Mouse (Mus musculus): ENCODE results near the gene Bloc1s5. TPM values are rescaled to one million over a fixed set of nuclear protein-coding genes. Genes with fewer than 3 reads are reported as not detected.

Bloc1s5 gene
- 1 to 10 TPM; 6.0 to 9.1 TPM for total RNA-seq (2021)
- long read RNA-seq, experiment 1, full-length matches to known transcripts, result 15 of 20 reads
- long read RNA-seq, experiment 1, partial matches to known transcripts, result 0 of 20 reads
- long read RNA-seq, experiment 1, other reads (novel, unspliced or antisense), result 5 of 20 reads
- long read RNA-seq, experiment 2, full-length matches to known transcripts, result 10 of 14 reads
- long read RNA-seq, experiment 2, partial matches to known transcripts, result 2 of 14 reads
- long read RNA-seq, experiment 2, other reads (novel, unspliced or antisense), result 2 of 14 reads

DNA sequence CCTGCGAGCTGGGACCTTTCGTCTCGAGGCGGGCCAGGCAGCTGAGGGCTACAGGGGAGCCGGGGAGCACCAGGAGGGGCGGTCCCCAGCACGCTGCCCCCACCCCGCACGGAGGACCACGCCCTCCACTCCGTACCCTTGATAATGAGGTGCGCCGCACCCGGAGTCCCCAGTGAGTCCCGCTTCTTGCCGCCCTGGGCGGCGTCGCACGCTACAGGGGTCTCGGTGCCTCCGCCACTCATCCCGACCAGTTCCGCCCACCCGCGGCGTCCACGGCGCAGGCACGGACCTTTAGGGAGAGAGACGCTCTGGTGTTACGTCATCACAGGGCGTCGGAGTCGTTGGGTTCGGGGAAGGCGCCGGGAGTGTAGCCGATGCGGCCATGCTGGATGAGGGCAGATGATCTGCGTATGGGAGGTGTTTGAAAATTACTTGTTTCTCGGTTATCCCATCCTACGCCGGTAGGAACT, at the start of gene Bloc1s5:
Bloc1s5 (minus strand) TSS at position 310 of the 470 bp plus-strand sequence.
- peak; percentile 93 to 97 for DNase-seq (ENCODE audit: low spot score in 2 of 2)

DNA sequence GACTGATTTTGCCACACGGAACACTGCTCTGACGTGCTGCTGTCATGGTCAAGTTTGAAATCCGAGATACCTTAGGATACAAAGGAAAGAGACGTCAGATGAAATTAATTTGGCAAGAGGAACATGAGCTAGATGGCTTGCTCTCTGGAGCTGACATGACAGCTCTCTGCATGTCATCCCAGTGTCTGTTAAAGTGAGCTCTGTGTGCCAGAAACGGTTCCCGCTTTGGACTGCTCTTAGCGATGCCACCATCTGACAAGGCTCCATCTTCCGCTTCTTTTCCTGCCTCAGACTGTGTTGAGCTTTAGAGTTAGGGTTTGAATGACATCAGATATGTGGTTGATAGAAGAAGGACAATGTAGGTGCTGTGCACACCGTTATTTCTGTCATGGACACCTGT, 37.4 kb upstream of the Bloc1s5 start:
- DNase-seq (ENCODE audit: low spot score in 2 of 2), result peak in 1 of 2 experiments; percentile 9

DNA sequence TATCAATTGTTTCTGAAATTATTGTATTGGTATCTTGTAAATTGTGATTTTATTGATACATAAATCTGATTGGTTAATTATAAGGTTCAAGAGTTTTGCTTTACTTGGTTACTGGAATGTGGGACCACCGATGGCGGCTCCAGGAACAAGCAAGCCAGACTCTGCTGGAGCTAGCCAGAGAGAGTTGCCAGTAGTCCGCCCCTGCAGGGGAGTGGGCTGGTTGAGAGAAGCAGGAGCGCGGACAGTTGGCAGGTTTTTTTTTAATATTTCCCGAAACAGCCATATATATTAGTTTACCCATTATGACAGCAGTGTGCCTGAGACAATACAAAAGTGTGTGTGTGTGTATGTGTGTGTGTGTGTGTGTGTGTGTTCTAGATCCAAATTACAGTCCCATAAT, 36.5 kb upstream of the Bloc1s5 start:
- DNase-seq (ENCODE audit: low spot score in 2 of 2), result peak in 1 of 2 experiments; percentile 18

DNA sequence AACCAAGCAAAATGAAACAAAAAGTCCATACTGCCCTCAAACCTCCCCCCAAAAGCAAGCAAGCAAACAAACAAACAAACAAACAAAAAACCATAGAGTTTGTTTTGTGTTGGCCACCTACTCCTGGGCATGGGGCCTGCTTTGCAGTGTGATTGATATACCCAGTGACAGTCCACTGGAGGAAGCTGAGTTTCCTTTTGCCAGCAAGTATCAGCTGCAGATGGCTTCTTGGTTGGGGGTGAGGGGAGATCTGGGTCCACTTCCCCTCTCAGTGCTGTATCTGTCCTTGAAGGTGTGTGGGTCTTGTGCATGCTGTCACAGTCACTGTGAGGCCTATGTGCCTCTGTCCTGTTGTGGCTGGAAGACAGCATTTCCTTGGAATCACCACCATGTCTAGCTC, 35.1 kb upstream of the Bloc1s5 start:
- DNase-seq (ENCODE audit: low spot score in 2 of 2), result no peak

DNA sequence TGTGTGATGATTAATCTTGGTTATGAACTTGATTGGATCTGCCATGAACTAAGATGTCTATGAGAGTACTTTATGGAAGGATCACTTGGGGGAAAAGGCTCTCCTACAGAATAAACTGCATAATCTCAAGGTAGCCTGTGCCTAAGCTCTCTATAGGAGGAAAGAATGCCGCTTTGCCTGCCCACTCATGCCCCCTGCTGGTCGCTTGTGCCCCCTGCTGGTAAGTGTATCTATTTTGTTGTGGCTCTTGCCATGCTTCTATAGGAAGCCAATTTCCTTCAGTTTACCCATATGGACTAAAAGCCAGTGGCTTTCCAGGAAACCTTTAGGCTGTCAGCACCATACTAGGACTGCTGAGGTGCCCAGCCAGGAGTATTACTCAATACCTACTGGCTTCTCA, 33.6 kb upstream of the Bloc1s5 start:
- DNase-seq (ENCODE audit: low spot score in 2 of 2), result no peak

DNA sequence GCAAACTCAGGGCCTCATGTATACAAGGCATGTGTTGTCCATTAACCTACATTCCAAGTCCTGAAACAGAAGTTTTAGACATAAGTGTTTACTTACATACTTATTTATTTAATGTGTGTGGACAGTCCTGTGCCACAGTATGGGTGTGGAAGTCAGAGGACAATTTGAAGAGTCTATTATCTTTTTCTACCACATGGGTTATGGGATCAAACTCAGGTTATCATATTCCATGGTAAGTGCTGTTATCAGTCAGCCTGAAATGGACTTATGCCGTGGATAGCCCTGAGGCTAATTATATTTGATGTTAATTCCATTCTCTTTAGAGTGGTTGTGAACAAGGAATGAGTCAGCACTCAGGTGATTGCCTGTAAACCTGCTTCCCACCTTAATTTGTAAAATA, 29.8 kb upstream of the Bloc1s5 start:
- no peak for DNase-seq (ENCODE audit: low spot score in 2 of 2)

DNA sequence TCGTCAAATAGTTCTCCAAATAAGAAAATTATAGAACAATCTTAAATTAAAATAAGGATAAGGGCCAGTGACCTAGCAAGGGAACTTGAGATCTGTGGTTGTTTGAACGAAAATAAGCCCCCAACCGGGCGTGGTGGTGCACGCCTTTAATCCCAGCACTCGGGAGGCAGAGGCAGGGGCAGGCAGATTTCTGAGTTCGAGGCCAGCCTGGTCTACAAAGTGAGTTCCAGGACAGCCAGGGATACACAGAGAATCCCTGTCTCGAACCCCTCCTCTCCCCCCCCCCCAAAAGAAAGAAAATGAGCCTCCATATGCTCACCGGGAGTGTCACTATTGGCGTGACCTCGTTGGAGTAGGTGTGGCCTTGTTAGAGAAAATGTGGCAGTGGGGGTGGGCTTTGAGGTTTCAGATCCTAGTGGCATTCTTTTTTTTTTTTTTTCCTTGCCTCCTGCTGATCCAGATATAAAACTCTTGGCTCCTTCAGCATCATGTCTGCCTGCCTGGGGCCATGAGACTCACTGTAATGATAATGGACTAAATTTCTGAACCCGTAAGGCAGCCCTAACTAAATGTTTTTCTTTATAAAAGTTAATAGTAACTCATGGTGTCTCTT, 24.7 kb upstream of the Bloc1s5 start:
- DNase-seq (ENCODE audit: low spot score in 2 of 2), result no peak

DNA sequence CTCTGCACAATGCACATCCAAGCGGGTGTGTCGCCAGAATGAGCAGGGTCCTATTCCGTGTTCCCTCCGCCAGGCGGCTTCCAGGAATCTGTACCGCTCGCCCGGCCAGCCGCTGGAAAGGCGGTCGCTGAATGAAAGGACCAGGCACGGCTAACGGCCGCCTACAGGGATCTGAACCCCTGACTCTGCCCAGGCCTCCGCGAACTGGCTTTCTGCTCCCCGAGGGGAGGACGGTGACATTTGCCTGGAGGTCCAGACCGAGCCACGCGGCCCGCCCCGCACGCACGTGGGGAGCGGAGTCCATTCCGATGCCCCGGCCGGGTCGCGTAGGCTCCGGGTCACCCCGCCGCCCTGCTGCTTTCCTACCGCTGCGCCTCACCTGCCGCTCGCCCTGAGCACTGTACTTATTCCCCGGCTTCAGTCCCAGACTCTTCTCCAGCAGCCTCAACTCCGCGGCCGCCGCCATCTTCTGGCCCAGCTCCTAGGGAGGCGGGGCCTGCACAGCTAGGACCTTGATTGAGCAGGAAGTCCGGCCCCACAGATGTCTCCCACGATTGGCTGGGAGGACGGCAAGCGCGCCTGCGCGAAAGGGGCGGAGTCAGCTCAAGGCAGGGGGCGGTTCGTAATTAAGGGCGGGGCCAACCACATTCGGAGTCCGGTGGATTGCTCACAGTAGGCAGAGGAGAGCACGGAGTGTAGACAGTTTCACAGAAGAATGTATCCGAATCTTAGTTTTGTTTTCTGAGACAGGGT, 23.8 kb upstream of the Bloc1s5 start, which contains the start of gene Eef1e1:
Eef1e1 (minus strand) TSS at position 531 of the 753 bp plus-strand sequence.
- DNase-seq (ENCODE audit: low spot score in 2 of 2), result peak; percentile 88 to 95

DNA sequence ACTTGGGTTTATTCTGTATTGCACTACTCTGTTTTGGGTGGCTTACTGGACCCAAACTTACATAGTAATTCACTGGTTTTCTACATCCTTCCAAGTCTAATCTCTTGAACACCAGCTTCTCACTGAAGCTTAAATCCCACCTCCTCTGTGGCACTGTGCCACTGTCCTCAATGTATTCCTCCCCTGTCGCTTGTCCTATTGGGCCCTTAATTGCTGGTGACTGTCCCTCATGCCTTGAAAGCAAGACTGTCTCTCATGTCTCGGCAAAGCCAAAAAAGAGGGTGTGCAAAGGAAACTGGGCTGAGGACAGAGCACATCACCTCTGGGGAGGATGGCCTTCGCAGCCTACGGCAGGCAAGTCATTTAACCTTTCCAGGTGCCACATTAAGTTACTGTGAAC, 23.0 kb upstream of the Bloc1s5 start:
- DNase-seq (ENCODE audit: low spot score in 2 of 2), result no peak

DNA sequence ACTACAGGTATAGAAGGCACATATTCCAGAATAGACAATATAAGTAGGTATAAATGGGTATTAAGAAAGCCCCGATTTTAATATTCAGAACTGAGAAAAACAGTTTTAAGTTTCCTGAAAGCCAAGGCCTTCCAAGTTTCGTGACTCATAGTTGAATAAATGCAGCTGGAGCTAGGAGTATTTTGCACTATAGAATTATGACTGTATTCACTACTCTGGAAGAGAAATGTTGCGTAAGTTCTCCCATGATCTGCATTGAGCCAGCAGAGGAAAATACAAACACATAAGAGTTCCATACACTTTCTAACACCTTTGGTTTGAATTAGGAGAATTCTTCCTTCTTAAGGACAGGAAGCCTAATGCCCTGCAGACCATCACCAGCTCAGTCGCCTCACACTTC, 15.4 kb upstream of the Bloc1s5 start:
- no peak for DNase-seq (ENCODE audit: low spot score in 2 of 2)

DNA sequence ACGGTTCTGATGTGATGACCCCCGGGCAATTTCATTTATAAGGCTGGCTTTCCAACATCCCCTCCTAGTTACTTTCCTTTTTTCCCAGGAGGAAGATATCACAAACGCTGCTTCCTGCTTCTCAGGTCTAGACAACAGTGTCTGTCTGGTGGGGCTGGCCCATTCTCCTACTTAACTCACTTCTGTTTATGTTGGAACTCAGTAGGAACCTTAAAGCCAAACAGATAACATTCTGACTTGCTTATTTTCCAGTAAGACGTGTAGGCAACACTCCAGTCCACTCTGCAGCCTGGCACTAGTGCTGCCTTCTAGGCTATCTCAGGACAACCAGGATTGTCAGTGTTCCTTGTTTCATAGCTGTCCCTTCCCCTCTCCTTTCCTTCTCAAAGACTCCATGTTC, 14.2 kb upstream of the Bloc1s5 start:
- no peak for DNase-seq (ENCODE audit: low spot score in 2 of 2)

DNA sequence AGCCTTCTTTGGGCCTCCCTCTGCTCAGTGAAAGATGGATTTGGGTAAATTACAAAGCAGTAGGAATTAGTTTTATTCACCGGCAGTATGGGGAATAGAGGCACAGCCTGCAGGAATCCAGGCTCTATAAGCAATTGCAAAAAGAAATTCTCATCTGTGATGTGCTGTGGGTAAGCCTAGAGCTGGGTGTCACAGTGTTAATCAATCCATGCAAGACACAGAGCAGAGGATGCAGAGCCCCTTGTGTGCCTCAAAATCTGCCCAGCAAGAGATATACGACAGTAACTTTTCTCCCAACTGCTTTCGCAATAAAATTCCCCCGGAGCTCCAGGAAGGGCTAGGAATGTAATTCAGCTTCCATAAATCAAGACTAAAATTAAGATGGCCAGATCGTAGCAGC, 6.5 kb upstream of the Bloc1s5 start:
- DNase-seq (ENCODE audit: low spot score in 2 of 2), result no peak

DNA sequence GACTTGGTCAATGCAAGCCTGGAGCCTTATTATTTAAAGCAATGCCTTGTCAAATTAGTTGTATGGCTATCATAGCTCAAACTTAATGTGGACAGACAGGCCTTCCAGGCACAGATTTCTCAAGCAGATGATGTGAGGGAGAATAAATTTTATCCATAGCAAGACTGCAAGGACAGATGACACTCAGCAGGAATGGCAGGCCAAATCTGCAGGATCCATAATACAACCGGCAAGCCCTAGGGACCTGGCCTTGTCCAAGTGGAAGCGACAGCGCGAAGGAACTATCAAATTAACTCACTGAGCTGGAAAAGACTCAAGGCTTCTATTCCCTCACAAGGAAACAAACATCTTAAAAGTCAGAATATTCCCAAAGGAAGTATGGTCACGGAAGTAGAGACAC, 6.1 kb upstream of the Bloc1s5 start:
- no peak for DNase-seq (ENCODE audit: low spot score in 2 of 2)

DNA sequence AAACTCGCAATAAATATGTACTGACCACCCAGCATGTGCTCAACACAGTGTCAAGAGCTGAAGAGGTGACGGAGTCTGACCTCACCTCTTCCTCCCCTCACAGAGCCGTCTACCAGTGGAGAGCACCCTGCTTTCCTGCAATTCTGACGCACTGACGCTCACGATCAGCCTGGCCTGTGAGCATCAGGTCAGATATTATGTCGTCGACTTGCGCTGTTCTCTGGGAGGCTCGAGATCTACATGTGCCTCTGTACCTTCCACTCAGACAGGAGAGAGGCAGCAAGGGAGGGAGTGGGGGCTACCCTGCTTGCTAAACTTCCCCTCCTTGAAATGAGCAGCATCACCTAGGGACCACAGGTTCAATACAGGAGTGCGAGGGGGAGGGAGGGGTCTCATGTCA, 3.8 kb upstream of the Bloc1s5 start:
- DNase-seq (ENCODE audit: low spot score in 2 of 2), result no peak

DNA sequence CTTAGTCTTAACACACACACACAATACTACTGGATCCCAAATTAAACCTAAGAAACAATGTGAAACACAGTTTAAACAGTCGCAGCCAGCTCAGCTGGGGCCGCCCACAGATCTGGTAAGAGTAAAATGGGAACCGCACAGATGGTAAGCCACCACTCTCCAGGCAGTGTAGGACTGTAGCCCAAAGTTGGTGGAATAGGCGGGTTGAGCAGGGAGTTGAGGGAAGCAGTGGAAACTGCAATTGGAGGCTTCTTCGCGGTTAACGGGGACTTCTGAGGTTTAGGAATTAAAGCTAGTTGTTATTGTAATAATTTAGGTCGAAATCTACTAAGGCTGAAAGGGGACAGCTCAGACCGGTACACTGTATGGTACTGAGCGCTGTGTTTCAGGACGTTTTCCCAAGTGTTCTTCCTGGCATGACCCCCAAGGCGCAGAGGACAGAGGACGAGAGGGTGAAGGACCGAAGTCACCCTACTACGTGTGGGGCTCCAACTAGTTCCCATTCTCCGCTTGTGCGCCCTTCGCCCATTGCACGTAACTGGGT, 581 bp downstream of the Bloc1s5 start:
- peak; percentile 56 to 84 for DNase-seq (ENCODE audit: low spot score in 2 of 2)

DNA sequence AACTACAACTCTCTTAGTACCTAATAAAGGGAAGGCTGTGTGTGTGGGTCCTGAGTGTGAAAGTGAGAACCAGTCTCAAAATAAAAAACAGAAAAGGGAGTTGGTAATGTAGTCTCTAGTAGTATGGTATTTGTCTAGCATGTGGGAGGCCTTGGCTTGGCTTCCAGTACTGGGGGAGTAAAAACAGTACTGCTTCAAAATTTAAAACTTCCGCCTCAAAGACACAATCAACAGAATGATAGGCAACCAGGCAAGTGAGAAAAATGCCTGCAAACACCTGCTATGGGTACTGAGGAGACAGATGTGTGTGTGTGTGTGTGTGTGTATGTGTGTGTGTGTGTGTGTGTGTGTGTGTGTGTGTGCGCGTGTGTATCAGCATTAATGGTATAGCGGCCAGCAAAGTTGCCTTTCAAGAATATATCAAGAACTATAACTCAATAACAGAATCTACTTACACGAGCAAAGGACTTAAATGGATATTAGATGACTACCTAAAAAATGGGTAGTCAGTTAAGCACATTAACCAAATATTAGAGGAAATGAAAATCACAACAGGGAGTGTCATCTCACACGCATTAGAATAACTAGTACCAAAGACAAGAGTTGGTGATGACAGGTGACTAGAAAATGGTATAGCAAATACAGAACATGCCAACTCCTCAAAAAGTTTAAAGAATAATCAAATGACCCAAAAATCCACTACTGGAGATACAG, 1.5 kb downstream of the Bloc1s5 start:
- peak in 1 of 2 experiments; percentile 49 for DNase-seq (ENCODE audit: low spot score in 2 of 2)

DNA sequence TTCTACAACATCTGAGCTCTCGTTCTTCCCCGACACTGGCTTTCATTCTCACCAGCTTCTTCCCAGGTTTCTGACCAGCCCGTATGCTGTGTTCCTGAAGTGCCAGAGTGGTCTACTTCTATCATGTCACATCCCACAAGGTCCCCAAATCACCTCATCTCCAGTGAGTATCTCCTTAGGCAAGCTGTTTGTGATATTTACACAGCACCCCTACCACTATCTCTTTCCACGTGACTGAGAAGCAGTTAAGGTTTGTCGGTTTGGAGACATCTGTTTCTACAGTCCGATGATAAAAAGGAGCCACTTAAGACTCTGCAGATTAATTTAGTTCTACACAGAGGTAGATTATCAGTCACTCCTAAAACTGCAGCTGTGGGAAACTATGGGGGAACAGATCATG, 2.4 kb downstream of the Bloc1s5 start:
- DNase-seq (ENCODE audit: low spot score in 2 of 2), result no peak

DNA sequence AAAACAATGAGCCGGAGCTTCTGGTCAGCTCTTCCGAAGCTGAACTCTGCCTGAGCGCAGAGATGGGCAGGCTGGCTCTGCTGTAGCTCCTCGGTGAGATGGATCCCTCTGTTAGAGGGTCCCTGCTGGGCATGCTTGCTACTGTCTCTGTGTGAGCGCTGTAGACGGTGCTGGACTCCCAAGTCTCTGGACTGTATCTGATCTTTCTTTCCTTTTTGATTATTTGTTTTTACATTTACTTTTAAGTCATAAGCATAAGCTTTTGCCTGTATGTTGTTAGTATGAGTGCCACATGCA, 8.7 kb downstream of the Bloc1s5 start:
- DNase-seq (ENCODE audit: low spot score in 2 of 2), result no peak

DNA sequence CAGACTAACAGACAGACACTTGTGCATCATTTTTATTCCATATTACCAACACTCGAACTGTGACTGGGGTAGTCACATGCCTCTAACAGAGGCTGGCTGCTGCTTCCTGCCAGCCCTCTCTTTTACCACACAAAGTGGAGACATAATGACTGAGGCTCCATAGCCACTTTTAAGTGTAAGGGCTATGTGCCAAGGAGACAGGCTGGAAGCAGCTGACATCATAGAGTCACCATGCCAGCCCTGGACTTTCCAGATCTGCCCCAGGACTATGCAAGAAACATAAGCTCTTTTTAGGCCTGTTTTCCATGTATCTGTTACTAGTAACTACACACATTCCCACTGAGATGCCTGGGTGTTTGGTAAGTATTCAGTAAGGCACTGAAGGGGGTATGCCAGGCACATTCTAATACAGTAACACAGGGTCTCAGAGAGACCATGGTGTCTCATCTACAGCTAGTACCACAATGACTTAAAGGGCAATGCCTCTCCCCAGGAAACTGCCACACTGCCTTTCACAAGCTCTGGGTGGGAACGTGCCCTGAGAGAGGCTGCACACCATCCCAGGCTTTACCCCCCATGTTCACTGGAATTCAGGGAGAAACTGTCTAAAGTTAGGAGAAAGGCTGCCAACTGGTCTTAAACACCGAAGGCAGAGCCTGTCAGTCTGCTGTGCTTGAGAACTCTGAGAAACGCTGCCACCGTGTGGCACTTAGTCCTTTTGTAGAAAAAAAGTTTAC, 9.2 kb downstream of the Bloc1s5 start:
- DNase-seq (ENCODE audit: low spot score in 2 of 2), result peak in 1 of 2 experiments; percentile 17

DNA sequence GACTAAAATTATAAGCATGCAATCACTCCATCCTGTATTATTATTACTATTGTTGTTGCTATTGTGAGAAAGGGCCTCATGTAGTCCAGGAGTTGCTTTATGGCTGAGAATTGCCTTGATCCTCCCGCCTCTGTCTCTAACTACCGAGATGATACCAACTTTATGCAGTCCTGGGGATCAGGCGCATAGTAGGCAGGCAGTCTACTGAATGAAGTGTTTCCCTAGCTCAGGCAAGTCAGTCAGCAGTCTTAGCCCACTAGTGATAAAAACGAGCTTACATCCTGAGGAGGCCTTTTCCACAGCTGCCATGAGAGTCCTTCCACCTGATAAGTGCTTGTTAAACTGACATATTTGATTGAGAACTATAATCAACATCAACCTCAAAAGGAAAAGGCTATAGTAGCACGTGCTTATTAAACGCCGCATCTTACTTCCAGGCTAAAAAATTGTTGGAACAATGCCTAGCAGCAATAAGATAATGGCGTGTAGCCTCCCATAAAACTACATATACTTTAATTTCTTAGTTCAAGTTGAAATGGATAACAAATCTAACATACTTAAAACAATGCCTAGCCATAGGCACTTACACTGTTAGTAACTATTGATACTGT, 10.5 kb downstream of the Bloc1s5 start:
- DNase-seq (ENCODE audit: low spot score in 2 of 2), result no peak

Measured in layer of hippocampus, postnatal 14 days (tissue).